Mouse (Mus musculus) ES-Bruce4 (cell line): ENCODE measurements around the gene Polg.

Experiments used
- CTCF ChIP-seq: IDR thresholded peaks from one replicate; pipeline ENCODE4 v1.8.1; 2011; ENCODE audit warnings: low read depth, low read length
- EP300 ChIP-seq: IDR thresholded peaks from 2 replicates; pipeline ENCODE4 v1.6.1; 2011; ENCODE audit warnings: low read depth, low read length; ENCODE audit not compliant: insufficient read depth
- POLR2A ChIP-seq: IDR thresholded peaks from one replicate; pipeline ENCODE4 v1.8.1; 2011; ENCODE audit warnings: low read length; ENCODE audit not compliant: insufficient read depth

DNA sequence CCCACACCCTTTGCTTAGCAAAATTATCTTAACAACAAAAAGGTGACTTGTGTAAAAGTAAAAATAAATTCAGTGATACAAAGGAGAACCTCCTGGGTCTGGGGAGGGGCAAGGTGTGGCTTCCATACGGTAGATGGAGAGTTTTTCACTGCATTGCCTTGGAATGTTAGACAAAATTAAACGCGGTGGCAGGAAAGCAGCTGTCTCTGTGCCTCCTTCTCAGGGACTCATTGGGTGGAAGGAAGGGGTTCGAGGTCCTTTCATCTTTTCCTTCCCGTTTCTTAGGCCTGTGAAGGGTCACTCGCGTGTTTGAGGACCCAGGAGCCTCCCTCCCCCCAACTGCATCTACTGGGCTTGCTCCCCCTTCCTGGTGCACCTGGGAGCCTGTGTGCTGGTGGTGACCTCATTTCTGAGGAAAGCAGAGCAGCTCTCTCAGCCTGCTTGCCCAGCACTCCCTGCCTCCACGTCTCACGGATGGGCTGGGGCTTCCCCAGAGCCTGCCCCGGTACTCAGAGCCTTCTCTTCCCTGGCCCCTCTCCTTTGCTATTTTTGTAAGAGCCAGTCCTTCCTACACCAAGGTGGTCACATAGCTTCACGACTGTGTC is 41.0 kb upstream of the Polg start:
- TF ChIP-seq POLR2A (no peak), CTCF (no peak), EP300 (no peak)
